Mouse (Mus musculus) kidney, postnatal 0 days (tissue): ENCODE data around the gene Nxph4. TPM values are rescaled to one million over a fixed set of nuclear protein-coding genes. Genes with fewer than 3 reads are reported as not detected.

ENCODE experiments used
- ATAC-seq: fragments of 200-750 bp; cut with Nextera tagmentation; replicated peaks from 2 replicates; pipeline ENCODE4 v1.8.0; 2017; ENCODE audit warnings: low read depth, moderate number of reproducible peaks, moderate TSS enrichment, moderate library complexity; ENCODE audit not compliant: low FRiP score
- DNase-seq: peaks from one replicate; pipeline ENCODE4 v3.0.0-alpha.2; 2016; ENCODE audit warnings: low spot score
- H3K27ac ChIP-seq: fragments of 300-500 bp; sonication (generic); 2 replicates; pipeline ENCODE4 v1.5.1; 2014; ENCODE audit warnings: mild to moderate bottlenecking
- H3K27me3 ChIP-seq: fragments of 300-500 bp; sonication (generic); 2 replicates; pipeline ENCODE4 v1.6.1; 2014; ENCODE audit warnings: low read length, mixed read lengths; ENCODE audit not compliant: insufficient read depth
- H3K36me3 ChIP-seq: fragments of 300-500 bp; sonication (generic); 2 replicates; pipeline ENCODE4 v1.6.1; 2014; ENCODE audit warnings: low read length, mixed read lengths; ENCODE audit not compliant: insufficient read depth
- H3K4me1 ChIP-seq: fragments of 300-500 bp; sonication (generic); replicated peaks from 2 replicates; pipeline ENCODE4 v1.6.1; 2014; ENCODE audit warnings: antibody characterized with exemption, low read length, mixed read lengths; ENCODE audit not compliant: insufficient read depth
- H3K4me2 ChIP-seq: fragments of 300-500 bp; sonication (generic); 2 replicates; pipeline ENCODE4 v1.6.1; 2014; ENCODE audit warnings: mild to moderate bottlenecking, low read length, moderate library complexity, mixed read lengths
- H3K4me3 ChIP-seq: fragments of 300-500 bp; sonication (generic); replicated peaks from 2 replicates; pipeline ENCODE4 v1.5.1; 2014; ENCODE audit warnings: low read depth, low read length
- H3K9ac ChIP-seq: fragments of 300-500 bp; sonication (generic); 2 replicates; pipeline ENCODE4 v1.6.1; 2014; ENCODE audit warnings: low read depth, low read length
- H3K9me3 ChIP-seq: fragments of 300-500 bp; sonication (generic); replicated peaks from 2 replicates; pipeline ENCODE4 v1.6.1; 2016; ENCODE audit warnings: low read length, inconsistent platforms, mixed read lengths
- CTCF ChIP-seq: IDR thresholded peaks from 2 replicates; pipeline ENCODE4 v1.5.1; 2016; ENCODE audit warnings: antibody characterized with exemption, low read depth, mild to moderate bottlenecking, moderate library complexity
- WGBS: fragments of 180-500 bp; shearing (Covaris S2); extraction: QIAGEN DNeasy Blood & Tissue Kit; methylation state at CpG from one replicate; pipeline ENCODE4 v1.1.7; 2014; 5-methylcytosine and 5-hydroxymethylcytosine counted together
- polyA plus RNA-seq: library from polyadenylated mRNA; unstranded; fragments of >200 nt; fragmentation: Nextera tagmentation; extraction: Ambion mirVana; gene quantifications from 2 replicates; pipeline ENCODE4 v1.2.1, GENCODE M21; 2015

The Nxph4 gene
- polyA plus RNA-seq, 1 experiment from 2014 or later = 0.93 TPM

- H3K4me2 ChIP-seq = peak overlapping the region; percentile 54
- peak overlapping the region; percentile 28 for H3K4me3 ChIP-seq
- no peaks in the 10 kb centered on the region for H3K9me3 ChIP-seq
- no peak overlapping the region for H3K27ac ChIP-seq
- no peak overlapping the region for H3K9ac ChIP-seq
- DNase-seq (no peak), ATAC-seq (no peak)
- peaks cover 29% of the 10 kb centered on the region for H3K4me1 ChIP-seq
- TF ChIP-seq CTCF = no peak
- WGBS = 44% methylated on average over 9 of the region's 9 CpGs
- H3K27me3 ChIP-seq = peaks cover 32% of the 10 kb centered on the region
- peaks cover 18% of the 10 kb centered on the region; the same call in 1 of the 2 replicates for H3K36me3 ChIP-seq
Measured at GRCm38 (mm10) chr10:127515271-127515982, 18.9 kb downstream of the Nxph4 start.

DNA sequence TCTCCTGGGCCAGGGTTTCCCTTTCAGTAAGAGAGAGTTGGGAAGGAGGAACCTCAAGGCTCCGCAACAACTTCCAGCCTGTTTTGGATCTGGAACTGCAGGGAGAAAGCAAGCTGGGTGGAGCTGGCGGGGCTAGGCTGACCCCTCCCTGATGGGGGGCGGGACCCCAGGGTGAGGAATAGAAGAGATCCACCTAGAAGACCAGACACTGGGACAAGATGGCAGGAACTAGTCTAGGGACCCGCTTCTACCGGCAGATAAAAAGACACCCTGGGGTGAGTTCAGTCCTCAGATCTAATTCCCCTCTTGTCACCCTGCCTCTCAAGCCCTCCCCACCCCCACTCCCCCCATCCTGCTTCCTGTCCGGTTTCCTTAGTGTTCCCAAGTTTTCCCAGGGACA is 19.6 kb downstream of the Nxph4 start, which contains the start of gene Ndufa4l2:
TSS of gene Ndufa4l2 (plus strand) at position 204 of the 400 bp plus-strand sequence.
- H3K4me3 ChIP-seq = peak within 1 kb of the TSS; percentile 28
- no peak for TF ChIP-seq CTCF
- no peak within 1 kb of the TSS for H3K27ac ChIP-seq
- H3K4me1 ChIP-seq = peaks cover 34% of the 10 kb centered on the region
- ATAC-seq = no peak
- no peaks in the 10 kb centered on the region for H3K9me3 ChIP-seq
- H3K9ac ChIP-seq = no peak within 1 kb of the TSS
- DNase-seq = no peak
- H3K4me2 ChIP-seq = peak within 1 kb of the TSS; percentile 83
- peaks cover 38% of the 10 kb centered on the region for H3K27me3 ChIP-seq
- 10% methylated on average over 6 of the region's 6 CpGs for WGBS
- peaks cover 18% of the 10 kb centered on the region; the same call in 1 of the 2 replicates for H3K36me3 ChIP-seq

- ATAC-seq (no peak), DNase-seq (no peak)
- no peaks in the 10 kb centered on the region for H3K9me3 ChIP-seq
- H3K4me2 ChIP-seq = 0 out of 2 replicates have a peak overlapping the region, but pooled peaks have one; percentile 83
- no peak overlapping the region for H3K9ac ChIP-seq
- no peak overlapping the region for H3K27ac ChIP-seq
- peaks cover 38% of the 10 kb centered on the region for H3K4me1 ChIP-seq
- WGBS = 18% methylated on average over 13 of the region's 13 CpGs
- peak overlapping the region; percentile 28; the same call in 1 of the 2 replicates for H3K4me3 ChIP-seq
- H3K27me3 ChIP-seq = peaks cover 44% of the 10 kb centered on the region
- peaks cover 14% of the 10 kb centered on the region; the same call in 1 of the 2 replicates for H3K36me3 ChIP-seq
- TF ChIP-seq CTCF = no peak
Measured at GRCm38 (mm10) chr10:127514111-127514698, 20.2 kb downstream of the Nxph4 start.

GRCm38 (mm10) chr10:127513501-127514091 is 20.8 kb downstream of the Nxph4 start:
- 0 out of 2 replicates have a peak, but pooled peaks cover 8% of the 10 kb centered on the region for H3K36me3 ChIP-seq
- WGBS = 3% methylated on average over 16 of the region's 16 CpGs
- H3K9me3 ChIP-seq = no peaks in the 10 kb centered on the region
- no peak overlapping the region for H3K9ac ChIP-seq
- peaks cover 49% of the 10 kb centered on the region for H3K27me3 ChIP-seq
- H3K27ac ChIP-seq = no peak overlapping the region
- ATAC-seq = no peak
- H3K4me3 ChIP-seq = peak overlapping the region; percentile 15; the same call in 1 of the 2 replicates
- no peak for DNase-seq
- H3K4me2 ChIP-seq = peak overlapping the region; percentile 83
- H3K4me1 ChIP-seq = peaks cover 38% of the 10 kb centered on the region
- no peak for TF ChIP-seq CTCF

DNA sequence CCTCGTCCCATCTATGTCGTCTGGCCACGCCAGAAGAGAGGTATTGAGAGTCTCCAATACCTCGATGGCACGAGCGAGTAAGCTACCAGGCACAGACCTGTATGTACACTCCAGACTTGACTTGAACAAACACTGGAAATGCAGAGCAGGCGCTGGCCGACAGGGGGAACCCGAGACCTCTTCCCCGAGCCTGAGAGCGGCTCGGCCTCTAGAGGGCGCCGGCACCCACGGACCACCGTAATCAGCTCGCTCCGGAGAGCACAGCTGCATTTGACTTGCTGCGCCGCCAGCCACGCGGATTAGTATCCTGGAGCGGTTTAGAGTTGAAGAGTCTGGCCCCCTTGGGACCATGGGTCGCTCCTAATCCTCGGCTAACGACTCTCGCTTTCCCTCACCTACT is 21.5 kb downstream of the Nxph4 start:
- Histone ChIP-seq H3K27ac (no peak overlapping the region), H3K9me3 (no peaks in the 10 kb centered on the region), H3K27me3 (peaks cover 49% of the 10 kb centered on the region), H3K36me3 (0 out of 2 replicates have a peak, but pooled peaks cover 2% of the 10 kb centered on the region), H3K4me1 (peaks cover 41% of the 10 kb centered on the region), H3K9ac (no peak overlapping the region), H3K4me3 (0 out of 2 replicates have a peak overlapping the region, but pooled peaks have one; percentile 44), H3K4me2 (peak overlapping the region; percentile 83)
- ATAC-seq (peak; percentile 22), DNase-seq (peak; percentile 94)
- WGBS = under 1% methylated on average over 27 of the region's 27 CpGs
- TF ChIP-seq CTCF = peak; percentile 100

- H3K4me3 ChIP-seq = peak overlapping the region; percentile 44
- H3K9ac ChIP-seq = no peak overlapping the region
- no peak; the same call in 1 of the 2 replicates for TF ChIP-seq CTCF
- peaks cover 49% of the 10 kb centered on the region for H3K27me3 ChIP-seq
- no peak for ATAC-seq
- H3K27ac ChIP-seq = no peak overlapping the region
- H3K36me3 ChIP-seq = no peaks in the 10 kb centered on the region
- peaks cover 41% of the 10 kb centered on the region for H3K4me1 ChIP-seq
- peak overlapping the region; percentile 83 for H3K4me2 ChIP-seq
- 4% methylated on average over 7 of the region's 7 CpGs for WGBS
- no peak for DNase-seq
- H3K9me3 ChIP-seq = no peaks in the 10 kb centered on the region
Measured at GRCm38 (mm10) chr10:127512307-127512666, 22.1 kb downstream of the Nxph4 start.
